Mouse (Mus musculus) cerebral cortex, adult 2 months (tissue): ENCODE measurements around the gene Nlrx1.

Experiments
- WGBS: fragments of 180-500 bp; shearing (Covaris S2); methylation state at CpG from one replicate; pipeline ENCODE4 v1.1.7; 2018; 5-methylcytosine and 5-hydroxymethylcytosine counted together

The Nlrx1 gene

DNA sequence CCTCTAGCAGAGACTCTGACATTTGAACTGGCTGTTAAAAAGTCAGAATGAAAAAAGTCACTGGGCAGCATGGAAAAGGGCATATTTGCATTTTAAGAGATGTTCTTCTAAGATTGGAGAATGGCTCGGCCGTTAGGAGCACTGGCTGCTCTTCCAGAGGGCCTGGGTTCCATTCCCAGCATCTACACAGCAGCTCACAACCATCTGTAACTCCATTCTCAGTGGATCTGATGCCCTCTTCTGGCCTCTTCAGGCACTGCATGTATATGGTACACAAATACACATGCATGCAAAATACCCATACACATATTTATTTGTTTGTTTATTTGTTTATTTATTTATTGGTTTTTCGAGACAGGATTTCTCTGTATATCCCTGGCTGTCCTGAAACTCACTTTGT lies 678 bp upstream of the Nlrx1 start:
- 86% methylated on average over 3 of the region's 3 CpGs for WGBS

DNA sequence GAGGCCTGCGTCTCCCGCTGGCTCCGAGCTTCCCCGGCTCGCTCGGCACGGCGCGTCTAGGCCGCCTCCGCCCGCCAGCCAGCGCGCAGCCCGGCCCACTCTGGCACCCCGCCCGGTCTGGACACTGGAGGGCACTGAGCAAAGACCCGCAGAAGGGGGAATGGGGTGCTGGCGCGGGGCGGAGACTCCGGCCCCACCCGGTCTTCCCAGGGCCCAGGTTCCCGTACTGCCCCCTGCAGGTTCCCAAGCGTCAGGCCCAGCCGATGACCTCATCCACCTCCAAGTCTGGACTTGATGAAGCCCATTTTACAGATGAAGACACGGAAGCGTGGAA lies 405 bp downstream of the Nlrx1 start:
- 4% methylated on average over 28 of the region's 28 CpGs for WGBS

DNA sequence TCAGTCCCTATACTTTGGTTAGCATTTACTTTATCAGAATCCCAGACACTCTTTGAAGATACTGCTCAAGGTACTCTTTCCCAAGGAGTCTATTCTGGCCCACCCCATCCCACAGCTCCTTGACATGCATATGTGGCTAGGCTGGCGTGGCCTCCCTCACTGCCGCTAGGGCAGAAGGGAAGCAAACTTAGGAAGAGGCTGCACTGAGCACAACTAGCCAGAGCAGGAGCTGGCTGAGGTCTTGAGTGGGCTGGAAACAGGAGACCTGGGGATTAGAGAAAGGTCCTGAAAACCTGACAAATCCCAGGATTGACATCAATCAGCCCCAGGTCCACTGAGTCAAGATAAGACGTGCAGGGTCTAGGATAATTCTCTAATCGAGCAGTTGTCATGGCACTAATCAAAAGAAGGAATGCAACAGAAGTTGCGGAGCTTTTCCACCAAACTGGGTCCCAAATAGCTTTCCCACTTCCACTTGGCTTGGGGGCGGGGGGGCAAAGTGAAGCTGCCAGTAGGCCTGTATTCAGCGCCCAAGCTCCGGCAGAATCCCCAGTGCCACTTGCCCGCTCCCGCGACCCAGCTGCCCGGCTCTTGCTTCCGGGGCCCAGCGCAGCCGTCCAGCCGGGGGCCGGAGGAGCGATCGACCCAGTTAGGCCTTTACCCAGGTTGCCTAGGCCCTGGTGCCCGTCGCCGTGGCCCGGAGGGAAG lies 926 bp downstream of the Nlrx1 start:
- 10% methylated on average over 23 of the region's 23 CpGs for WGBS

DNA sequence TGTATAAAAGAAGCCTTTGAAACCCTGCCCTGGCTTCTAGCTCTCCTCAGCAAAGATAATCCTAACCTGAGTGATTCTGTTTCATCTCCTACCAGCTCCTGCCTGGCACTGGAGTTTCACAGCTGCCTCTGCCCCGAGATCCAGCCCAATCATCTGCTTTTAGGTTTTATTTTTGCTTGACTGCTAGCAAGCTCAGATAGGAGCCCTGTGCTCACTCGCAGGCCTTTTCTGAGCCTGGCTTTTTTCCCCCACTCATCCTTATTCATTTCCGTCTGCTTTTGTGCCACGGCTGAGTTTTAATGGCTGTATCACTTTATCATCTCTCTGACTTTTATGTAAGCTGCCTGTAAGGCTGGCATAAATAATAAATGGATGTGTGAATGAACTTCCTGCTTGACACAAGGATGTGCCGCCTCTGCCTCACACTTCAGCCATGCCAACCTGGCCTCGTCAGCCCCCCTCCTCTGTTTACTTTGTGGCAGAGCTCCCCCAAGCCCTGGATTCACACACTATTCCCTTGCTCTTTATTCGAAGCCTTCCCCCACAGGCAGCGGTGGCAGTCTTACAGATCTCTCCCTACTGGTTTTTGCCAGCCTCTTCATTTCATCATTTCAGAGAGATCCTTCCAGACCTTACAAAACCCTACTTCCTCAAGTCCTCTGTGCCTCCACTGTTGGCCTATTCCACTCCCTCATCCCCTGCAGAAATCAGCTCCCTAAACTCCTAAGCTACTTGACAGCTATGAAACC lies 1.7 kb downstream of the Nlrx1 start:
- WGBS, result 27% methylated on average over 8 of the region's 8 CpGs

DNA sequence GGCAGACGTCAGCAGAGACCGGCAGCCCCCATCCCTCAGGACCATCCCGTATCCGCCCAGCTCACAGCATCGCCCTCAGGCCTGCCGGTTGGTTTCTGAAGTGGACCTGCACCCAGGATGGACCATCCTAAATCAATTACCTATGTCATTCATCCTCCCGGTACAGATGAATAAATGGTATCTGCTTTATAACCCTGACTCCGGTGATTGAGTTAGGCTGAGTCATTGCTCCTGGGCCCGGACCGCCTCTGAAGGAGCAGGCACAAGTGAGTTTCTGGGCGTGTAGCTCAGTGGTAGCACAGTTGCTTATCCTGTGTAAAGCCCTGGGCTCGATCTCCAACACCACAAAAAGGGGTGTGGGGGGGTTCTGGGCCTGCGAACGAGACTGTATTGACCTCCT lies 7.0 kb downstream of the Nlrx1 start:
- WGBS, result 88% methylated on average over 14 of the region's 14 CpGs

DNA sequence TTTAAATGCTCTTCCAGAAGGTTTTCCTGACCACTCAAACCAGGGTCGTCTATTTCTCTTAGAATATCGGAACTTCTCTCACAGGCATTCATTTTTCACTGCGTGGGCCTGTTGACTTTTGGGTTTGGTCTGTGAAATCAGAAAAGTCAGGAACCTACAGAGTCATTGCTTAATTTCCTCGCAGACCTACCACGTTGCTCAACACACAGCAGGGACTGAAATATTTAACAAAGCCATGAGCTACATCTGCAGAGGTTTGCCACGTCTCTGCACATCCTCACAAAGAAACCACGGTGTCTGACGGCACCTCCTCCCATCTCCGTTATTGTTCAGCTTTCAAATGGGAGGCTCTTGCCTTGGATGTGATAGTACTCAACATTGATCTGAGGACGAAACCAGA lies 9.4 kb downstream of the Nlrx1 start:
- 85% methylated on average over 10 of the region's 10 CpGs for WGBS

DNA sequence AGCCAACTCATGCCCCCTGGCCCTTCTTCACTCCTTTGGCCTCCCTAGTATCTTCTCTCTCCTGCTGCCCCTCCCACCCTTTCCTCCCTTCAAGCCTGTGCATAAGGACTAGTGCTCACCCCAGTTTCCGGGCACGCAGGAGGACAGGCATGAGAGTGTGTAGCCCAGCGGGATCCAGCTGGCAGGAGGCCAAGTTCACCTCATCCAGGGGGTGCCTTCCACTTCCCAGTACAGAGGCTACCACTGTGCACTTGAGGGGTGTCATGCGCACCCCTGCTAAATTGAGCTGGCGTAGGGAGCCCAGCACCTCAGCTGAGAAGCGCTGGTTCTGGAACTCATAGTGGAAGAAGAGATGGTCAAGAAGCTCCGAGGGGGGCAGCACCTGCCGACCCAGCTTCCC lies 12.2 kb downstream of the Nlrx1 start:
- WGBS, result 77% methylated on average over 8 of the region's 8 CpGs

DNA sequence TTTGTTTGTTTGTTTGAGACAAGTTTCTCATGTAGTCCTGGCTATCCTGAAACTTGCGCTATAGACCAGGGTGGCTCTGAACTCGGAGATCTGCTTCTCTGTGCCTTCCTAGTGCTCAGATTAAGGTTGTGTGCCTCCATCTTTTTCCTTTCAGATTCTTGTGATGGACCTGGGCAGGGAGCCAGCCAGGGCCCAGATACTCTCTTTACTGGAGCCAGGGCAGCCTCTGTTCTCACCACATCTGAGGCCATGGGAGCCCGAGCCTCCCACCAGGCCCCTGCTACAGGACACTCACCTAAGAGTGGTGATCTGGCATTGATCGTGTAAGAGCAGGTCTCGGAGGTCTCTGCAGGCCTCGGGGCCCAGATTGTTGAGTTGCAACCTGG lies 13.3 kb downstream of the Nlrx1 start:
- 64% methylated on average over 6 of the region's 6 CpGs for WGBS

DNA sequence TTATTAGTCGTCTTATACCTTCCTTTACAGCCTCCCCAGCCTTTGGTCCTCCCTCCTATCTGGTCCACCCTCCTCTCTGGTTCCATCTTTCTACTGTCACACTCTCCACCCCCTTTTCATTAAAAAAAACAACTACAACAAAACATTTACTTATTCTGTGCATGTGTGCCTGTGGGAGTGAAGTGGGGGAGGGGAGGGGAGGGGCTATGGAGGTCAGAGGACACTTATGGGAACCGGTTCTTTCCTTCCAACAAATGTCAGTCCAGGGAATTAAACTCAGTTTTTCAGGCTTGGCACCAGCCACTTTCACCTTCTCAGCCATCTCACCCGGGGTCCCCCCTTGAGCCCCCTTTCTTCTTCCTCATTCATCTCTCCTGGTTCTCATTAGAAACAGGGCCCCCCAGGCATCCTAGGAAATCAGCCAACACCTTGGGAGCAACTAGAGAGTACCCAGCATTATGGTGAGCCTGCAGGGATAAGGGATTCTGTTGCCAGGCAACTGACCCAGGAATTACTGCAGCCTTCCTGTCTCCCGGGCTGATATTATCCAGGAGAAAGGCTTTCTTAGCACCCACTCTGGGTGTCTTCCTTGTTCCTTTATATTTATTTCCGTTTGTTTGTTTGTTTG lies 13.8 kb downstream of the Nlrx1 start:
- WGBS, result 20% methylated on average over 5 of the region's 5 CpGs

DNA sequence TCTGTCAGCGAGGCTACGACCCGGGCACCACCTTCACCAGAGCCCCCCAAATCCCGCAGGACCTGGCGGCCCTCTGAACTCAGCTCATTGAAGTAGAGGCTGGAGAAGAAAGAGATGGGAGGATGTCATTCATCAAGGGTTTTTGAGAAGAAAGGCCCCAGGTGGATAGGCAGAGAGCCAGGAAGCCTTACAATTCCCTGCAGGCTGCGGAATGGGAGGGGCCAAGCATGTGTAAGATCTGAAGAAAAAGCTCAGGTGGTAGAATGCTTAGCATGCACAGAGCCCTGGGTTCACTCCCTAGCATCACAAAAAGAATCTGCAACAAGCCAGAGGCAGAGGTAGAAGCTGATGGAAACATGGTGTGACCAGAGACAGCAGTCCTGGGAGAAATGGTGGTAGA lies 15.0 kb downstream of the Nlrx1 start:
- WGBS, result 88% methylated on average over 6 of the region's 6 CpGs

DNA sequence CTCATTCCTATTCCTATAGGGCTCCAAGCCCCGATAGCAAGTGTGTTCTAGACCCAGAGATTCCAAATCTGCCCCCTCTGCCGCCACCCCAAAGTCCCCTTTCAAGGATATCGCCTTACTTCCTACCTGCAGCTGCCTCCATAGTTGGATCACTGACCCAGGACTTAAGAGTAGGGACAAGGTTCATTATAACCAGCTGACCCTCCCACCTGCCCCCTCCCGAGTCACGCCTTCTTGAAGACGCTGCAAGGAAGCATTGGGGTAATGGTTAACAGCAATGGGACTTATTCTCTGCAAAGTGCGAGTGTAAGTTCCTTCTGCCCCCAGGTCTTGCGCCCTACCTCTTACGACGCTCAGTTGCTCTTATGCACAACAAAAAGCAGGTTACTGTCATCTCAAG lies 17.1 kb downstream of the Nlrx1 start, which contains the start of gene Pdzd3:
Pdzd3 (minus strand) TSS at position 158 of the 400 bp plus-strand sequence.
- 93% methylated on average over 10 of the region's 10 CpGs for WGBS

DNA sequence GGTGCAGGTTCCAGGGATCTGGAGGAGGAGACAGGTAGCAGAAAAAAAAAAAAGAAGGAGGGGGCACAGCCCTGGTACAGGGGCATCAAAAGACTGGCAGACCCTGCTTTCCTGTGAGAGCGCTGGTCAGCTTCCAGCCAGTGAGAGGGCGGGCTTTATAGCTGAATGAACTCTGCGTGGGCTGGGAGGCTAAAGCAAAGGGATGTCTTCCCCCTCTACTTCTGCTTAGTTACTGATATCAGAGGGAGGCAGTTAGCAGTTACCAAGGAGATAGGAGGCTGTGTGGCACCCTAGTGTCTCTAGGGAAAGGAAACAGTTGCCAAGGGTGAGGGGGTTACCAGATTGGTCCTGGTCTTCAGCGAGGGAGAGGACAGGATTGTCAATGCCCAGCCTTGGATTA lies 18.0 kb downstream of the Nlrx1 start:
- WGBS, result 36% methylated on average over 4 of the region's 4 CpGs

DNA sequence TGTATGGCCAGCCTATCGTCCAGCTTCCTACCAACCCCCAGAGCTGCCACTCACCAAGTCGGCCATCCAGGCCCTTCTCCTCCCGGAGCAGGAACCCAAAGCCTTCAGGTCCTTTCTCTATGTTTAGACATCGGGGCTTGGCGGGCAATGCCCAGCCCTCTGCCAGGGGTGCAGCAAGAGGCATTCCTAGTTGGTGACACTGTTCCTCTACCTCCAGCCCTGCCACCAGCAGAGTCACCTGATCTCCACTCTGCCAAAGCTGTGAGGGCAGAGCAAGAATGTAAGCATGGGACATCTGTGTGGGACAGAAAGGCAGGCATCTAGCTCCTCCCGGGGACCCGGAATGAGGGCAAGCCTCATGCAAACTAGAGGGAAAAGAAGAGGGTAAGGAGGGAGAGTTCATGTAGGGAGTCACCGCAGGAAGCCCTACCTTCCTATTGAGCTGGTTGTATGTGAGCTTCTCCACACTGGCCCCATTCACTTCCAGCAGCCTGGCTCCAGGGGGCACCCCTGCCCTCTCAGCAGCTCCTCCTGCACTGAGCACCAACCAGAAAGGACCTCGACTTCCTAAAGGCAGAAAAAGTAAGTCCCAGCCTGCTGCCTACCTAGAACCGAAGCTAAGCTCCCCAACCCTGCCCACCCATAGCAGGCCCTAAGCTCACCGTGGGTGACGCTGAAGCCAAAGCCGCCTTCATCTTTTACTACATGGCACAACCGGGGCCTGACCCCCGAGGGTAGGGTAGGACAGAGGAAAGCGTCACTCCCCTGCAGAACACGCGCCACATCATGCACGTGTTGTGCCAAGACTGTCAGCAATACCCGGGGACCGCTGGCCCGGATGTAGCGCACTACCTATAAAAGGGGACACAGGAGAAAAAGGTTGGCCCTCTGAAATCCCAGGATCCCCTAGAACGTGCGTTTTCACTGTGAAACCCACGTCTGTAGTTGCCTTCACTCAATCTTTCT lies 18.9 kb downstream of the Nlrx1 start:
- WGBS, result 51% methylated on average over 26 of the region's 26 CpGs

DNA sequence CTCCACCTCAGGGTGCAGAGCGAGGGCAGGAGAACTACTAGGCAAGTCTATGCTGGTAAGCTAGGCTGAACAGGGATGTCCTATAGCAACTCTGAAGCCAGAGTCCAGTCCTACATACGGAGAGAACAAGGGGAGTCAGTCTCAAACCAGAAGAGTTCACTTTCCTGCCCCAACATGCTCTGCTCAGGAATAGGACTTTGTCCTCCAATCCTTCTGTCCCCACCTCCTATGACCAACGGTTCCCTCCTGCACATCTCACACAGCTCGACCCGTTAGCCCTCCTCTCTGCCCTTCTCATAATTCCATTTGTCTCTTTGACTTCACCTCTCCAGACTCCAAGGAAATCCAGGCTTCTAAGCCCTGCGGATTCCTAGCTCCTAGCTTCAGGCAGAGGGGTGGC lies 20.5 kb downstream of the Nlrx1 start:
- WGBS, result 89% methylated on average over 6 of the region's 6 CpGs

DNA sequence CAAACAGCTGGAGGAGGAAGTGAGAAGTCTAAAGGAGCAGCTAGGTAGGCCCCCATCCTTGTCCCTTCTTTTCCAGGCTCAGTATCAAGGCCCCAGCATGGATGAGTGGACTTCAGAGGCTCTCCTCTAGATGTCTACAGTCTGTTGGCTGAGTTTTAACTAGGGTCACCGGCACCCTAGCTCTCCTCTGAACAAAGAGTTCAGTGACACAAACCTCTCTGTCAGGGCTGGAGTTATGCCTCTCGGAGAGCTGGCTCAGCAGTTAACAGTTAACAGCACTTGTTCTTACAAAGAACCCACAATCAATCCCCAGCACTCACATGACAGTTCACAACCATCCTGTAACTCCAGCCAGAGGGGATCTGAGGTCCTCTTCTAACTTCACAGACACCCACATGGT lies 24.8 kb downstream of the Nlrx1 start:
- WGBS, result 74% methylated on average over 2 of the region's 2 CpGs

DNA sequence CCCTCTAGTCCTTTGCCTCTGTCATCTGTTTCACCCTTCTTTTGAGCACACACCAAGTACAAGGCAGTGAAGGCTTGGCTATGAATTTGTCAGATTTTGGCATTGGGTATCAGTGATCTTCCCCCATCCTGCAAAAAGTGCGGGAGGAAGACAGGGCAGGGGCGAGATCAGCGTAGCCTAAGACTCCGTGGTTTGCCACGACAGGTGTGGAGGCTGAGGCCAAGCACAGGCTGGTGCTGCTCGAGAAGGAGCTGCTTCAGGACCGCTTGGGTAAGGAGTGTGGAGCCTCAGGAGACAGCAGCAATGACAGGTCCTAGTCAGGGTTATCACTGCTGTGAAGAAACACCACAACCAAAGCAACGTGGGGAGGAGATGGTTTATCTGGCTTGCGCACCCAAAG lies 27.0 kb downstream of the Nlrx1 start:
- 83% methylated on average over 9 of the region's 9 CpGs for WGBS

DNA sequence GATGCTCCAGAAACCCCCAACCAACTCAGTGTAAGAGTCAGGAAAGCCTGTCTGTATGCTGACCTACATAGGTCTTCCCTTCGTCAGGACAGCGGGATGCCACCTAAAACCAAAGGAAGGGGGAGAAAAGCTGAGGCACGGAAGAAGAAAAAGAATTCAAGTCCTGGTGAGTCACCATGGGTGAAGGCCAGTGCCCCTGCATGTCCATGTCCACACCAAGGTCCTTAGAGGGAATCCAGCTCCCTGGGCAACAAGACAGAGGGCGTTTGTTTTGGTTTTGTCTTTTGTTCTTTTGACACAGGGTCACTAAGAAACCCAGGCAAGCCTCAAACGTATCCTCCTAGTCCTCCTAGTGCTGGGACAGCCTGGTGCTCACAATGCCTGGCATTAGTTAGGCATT lies 27.5 kb downstream of the Nlrx1 start:
- WGBS, result 63% methylated on average over 5 of the region's 5 CpGs

DNA sequence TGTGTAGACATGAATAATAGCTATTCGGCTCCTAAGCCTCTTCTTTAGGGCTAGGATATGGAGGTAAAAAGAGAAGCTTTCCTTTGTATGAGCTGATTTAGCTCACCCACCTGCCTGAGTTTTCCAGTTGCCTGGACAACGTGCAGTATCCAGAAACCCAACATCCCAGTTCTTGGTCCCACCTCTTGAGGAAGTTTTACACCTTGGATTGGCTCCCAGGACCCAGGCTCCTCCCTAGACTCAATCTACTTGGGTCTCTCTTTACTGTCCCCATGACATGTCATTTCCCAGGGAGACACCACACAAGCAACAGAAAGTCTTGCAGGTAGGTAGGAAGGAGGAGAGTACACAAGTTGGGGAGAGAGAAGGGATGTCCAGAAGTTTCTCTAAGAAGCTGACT lies 28.0 kb downstream of the Nlrx1 start, which contains the start of gene Ccdc153:
Ccdc153 (plus strand) TSS at position 278 of the 400 bp plus-strand sequence.
- WGBS, result 47% methylated on average over 2 of the region's 2 CpGs

DNA sequence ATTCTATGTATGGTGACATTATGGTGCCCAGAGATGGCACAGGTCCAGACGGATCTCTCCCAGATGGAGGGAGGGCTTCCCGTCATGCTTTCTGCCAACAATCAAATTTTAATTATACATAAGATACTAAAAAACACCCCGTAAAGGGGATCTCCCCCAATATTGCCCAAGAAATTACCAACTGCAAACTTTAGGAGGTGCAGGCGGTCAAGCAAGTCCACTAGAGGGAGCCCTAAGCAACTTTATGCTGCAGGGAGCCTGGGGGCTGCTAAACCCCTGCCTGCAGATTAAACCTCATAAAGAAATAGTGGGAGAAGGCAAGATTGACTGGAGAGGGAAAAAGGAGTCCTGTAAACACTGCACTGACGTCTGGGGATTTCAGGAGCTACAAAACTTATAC lies 29.0 kb downstream of the Nlrx1 start:
- 7% methylated on average over 5 of the region's 5 CpGs for WGBS

DNA sequence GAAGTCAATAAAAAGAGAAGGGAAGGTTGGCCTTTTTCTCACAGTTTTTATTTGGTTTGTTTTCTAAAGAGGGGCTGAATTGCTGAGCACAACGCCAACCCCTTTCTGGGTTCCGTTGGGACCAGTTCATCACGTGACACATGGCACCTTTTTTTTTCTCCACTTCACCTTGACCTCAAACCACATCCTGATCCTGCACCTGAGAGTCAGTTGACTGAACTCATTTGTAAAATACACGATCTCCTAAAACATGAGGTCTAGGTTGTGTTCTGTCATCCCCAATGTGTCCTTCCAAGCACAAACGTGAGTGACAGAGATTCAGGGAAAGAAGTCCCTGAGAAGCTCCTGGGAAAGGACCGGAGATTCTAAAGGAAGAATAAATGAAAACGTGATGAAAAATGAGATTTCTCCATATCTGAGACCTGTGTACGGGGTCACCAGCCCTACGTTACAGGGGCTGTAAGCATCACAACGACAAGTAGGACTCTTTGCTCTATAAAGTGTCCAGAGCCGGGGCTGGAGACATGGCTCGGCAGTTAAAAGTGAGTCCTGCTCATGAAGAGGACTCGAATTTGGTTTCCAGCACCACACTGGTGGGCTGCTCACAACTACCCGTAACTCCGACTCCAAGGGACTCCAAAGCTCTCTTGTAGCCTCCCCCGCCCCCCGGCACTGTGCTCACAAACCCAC lies 29.8 kb downstream of the Nlrx1 start:
- WGBS, result 82% methylated on average over 17 of the region's 17 CpGs

DNA sequence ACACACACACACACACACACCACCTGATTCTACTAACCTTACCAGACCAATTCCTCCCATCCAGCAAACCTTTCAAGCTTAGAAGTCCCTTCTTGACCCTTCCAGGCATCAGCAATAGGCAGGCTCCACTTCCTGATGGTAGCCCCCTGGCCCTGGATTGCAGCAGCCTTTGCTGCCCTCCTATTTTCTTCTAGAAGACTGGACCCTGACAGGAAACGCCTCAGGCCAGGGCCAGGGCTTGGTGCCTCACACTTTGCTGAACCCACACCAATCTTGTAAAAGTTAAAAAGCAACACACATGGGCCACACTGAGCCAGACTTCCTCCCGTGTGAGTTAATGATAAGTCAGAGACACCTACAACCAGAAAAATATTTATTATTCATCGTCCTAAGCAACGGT lies 31.3 kb downstream of the Nlrx1 start:
- 89% methylated on average over 4 of the region's 4 CpGs for WGBS
